Mouse (Mus musculus) erythroblast, embryonic 14.5 days (primary cell): ENCODE data around the gene Gm17949. TPM values are rescaled to one million over a fixed set of nuclear protein-coding genes. Genes with fewer than 3 reads are reported as not detected.
"Not testable (repeated sequence)": the region's sequence is repeated elsewhere in the genome, so short reads cannot be mapped to it uniquely, and the experiment has no call there.

Experiments used
- H3K27me3 ChIP-seq: 2 replicates; pipeline ENCODE4 v1.6.1; 2012; ENCODE audit warnings: inconsistent platforms; ENCODE audit not compliant: control insufficient read depth
- H3K36me3 ChIP-seq: 2 replicates; pipeline ENCODE4 v1.6.1; 2012; ENCODE audit warnings: mild to moderate bottlenecking, inconsistent platforms; ENCODE audit not compliant: control insufficient read depth
- H3K4me1 ChIP-seq: 2 replicates; pipeline ENCODE4 v1.6.1; 2012; ENCODE audit warnings: inconsistent platforms; ENCODE audit not compliant: control insufficient read depth
- H3K4me3 ChIP-seq: replicated peaks from 2 replicates; pipeline ENCODE3; 2012; ENCODE audit warnings: moderate library complexity, mild to moderate bottlenecking, inconsistent platforms
- H3K9me3 ChIP-seq: 2 replicates; pipeline ENCODE4 v1.6.1; 2012; ENCODE audit warnings: low read length, inconsistent platforms, mixed read lengths; ENCODE audit not compliant: control insufficient read depth
- GATA1 ChIP-seq: IDR thresholded peaks from 2 replicates; pipeline ENCODE4 v1.6.1; 2012; ENCODE audit warnings: low read length, inconsistent platforms, mixed read lengths
- TAL1 ChIP-seq: IDR thresholded peaks from 3 replicates; pipeline ENCODE4 v1.6.1; 2012; ENCODE audit warnings: low read length, inconsistent platforms, mixed read lengths
- polyA plus RNA-seq: library from polyadenylated mRNA; stranded (reverse); fragments of >175 nt; gene quantifications from 2 replicates; pipeline ENCODE4 v1.2.3, GENCODE M21; 2012

The Gm17949 gene
- polyA plus RNA-seq, 1 experiment = not detected

- Histone ChIP-seq H3K4me3 (peak overlapping the region; percentile 77), H3K4me1 (peaks cover 72% of the 10 kb centered on the region), H3K9me3 (no peaks in the 10 kb centered on the region), H3K27me3 (0 out of 2 replicates have a peak, but pooled peaks cover 2% of the 10 kb centered on the region), H3K36me3 (peaks cover 50% of the 10 kb centered on the region)
- TF ChIP-seq TAL1 (no peak), GATA1 (no peak; the same call in 1 of the 2 replicates)
Measured at GRCm38 (mm10) chr17:57029691-57030090, 18.4 kb downstream of the Gm17949 start.

GRCm38 (mm10) chr17:57030931-57031660, 19.8 kb downstream of the Gm17949 start, which contains the start of gene Khsrp:
TSS of gene Khsrp (minus strand) at chr17:57031522.
- Histone ChIP-seq H3K4me3 (peak within 1 kb of the TSS; percentile 77), H3K36me3 (peaks cover 36% of the 10 kb centered on the region), H3K4me1 (peaks cover 58% of the 10 kb centered on the region), H3K27me3 (0 out of 2 replicates have a peak, but pooled peaks cover 2% of the 10 kb centered on the region), H3K9me3 (no peaks in the 10 kb centered on the region)
- TF ChIP-seq TAL1 = no peak
- no peak for TF ChIP-seq GATA1

DNA sequence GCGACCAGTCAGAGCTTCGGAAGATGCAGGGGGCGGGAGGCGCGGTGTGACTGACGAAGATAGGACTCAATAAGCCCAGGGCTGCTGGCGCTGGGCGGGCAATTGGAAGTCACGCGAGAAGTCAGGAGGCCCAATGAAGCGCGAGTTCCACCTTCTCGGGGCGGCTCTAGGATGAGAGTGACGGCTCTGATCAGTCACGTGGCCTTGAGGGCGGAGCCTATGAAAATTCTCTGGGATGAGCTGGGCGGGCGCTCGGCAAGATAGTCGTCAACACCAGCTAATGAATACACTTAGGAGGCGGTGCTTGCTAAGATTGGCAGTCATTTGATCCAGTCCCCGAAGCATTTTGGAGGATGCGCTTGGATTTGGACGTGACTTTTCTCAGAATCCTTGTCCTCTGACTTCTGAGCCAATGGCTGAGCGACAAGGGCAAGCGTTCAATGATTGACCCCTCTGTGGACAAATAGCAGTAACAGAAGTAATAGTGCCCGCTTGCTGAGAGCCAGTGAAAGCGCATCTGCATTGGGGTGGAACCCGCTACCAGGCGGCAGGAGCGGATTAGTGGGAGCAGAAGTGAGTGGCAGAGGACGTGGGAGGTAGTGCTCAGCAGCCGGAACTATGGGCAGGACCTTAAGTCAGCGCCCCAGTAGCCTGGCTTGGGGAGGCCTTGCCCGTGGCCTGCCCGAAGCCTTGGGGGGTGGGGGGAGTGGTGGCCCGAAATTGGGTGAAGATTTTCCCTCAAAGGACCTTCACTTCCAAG, 20.6 kb downstream of the Gm17949 start:
- Histone ChIP-seq H3K36me3 (peaks cover 29% of the 10 kb centered on the region), H3K27me3 (0 out of 2 replicates have a peak, but pooled peaks cover 2% of the 10 kb centered on the region), H3K9me3 (no peaks in the 10 kb centered on the region), H3K4me1 (peaks cover 51% of the 10 kb centered on the region), H3K4me3 (peak overlapping the region; percentile 77)
- TF ChIP-seq TAL1 (0 out of 3 replicates have a peak, but pooled peaks have one; percentile 12), GATA1 (no peak)

GRCm38 (mm10) chr17:57032854-57033253, 21.6 kb downstream of the Gm17949 start:
- H3K36me3 ChIP-seq = peaks cover 19% of the 10 kb centered on the region

GRCm38 (mm10) chr17:57038978-57039377, 27.7 kb downstream of the Gm17949 start:
- Histone ChIP-seq H3K27me3 (peaks cover 28% of the 10 kb centered on the region), H3K4me3 (no peak overlapping the region)

More at GRCm38 (mm10) chr17:57032854-57033253, 21.6 kb downstream of the Gm17949 start:
- H3K27me3 ChIP-seq = peaks cover 5% of the 10 kb centered on the region
- peaks cover 41% of the 10 kb centered on the region for H3K4me1 ChIP-seq
- no peaks in the 10 kb centered on the region for H3K9me3 ChIP-seq
- TF ChIP-seq TAL1 = no peak
- no peak for TF ChIP-seq GATA1
- H3K4me3 ChIP-seq = peak overlapping the region; percentile 77

DNA sequence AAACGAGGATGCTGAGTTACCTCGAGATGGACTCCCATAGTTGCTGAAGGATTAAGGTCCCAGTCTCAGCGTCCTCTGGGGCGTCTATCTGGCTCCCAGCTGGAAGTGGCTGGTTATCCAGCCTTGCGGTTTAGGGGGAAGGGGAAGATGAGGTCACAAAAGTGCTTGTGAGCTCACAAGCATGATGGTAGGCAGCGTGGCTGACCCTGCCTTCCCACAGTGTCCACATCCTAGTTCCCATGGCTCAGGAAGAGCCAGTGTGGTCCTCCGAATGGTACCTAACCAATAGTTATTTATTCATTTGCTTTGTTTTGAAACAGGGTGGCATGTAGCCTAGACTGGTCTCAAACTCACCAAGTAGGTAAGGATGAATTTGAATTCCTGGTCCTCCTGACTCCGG, 30.3 kb downstream of the Gm17949 start, which contains the start of gene Slc25a41:
Gene Slc25a41, minus strand, starts transcription at position 101 of the 400 bp plus-strand sequence.
- Histone ChIP-seq H3K36me3 (no peaks in the 10 kb centered on the region; the same call in 1 of the 2 replicates), H3K27me3 (peaks cover 26% of the 10 kb centered on the region), H3K9me3 (peaks cover 3% of the 10 kb centered on the region; the same call in 1 of the 2 replicates), H3K4me1 (peaks cover 5% of the 10 kb centered on the region), H3K4me3 (no peak within 1 kb of the TSS)
- TF ChIP-seq GATA1 (no peak), TAL1 (no peak)

More at GRCm38 (mm10) chr17:57038978-57039377, 27.7 kb downstream of the Gm17949 start:
- no peaks in the 10 kb centered on the region for H3K36me3 ChIP-seq
- TF ChIP-seq GATA1 (no peak), TAL1 (no peak)
- H3K4me1 ChIP-seq = peaks cover 5% of the 10 kb centered on the region
- peaks cover 3% of the 10 kb centered on the region; the same call in 1 of the 2 replicates for H3K9me3 ChIP-seq

- TF ChIP-seq TAL1 (no peak), GATA1 (no peak)
- Histone ChIP-seq H3K4me1 (peaks cover 4% of the 10 kb centered on the region; the same call in 1 of the 2 replicates), H3K36me3 (peaks cover 2% of the 10 kb centered on the region; the same call in 1 of the 2 replicates), H3K27me3 (no peaks in the 10 kb centered on the region; the same call in 1 of the 2 replicates), H3K9me3 (no peaks in the 10 kb centered on the region), H3K4me3 (no peak overlapping the region)
Measured at GRCm38 (mm10) chr17:57047406-57047805, 36.1 kb downstream of the Gm17949 start.

GRCm38 (mm10) chr17:57048816-57049215, 37.5 kb downstream of the Gm17949 start:
- H3K4me1 ChIP-seq = peaks cover 4% of the 10 kb centered on the region; the same call in 1 of the 2 replicates
- H3K36me3 ChIP-seq = peaks cover 9% of the 10 kb centered on the region; the same call in 1 of the 2 replicates
- no peaks in the 10 kb centered on the region for H3K27me3 ChIP-seq
- no peaks in the 10 kb centered on the region for H3K9me3 ChIP-seq
- no peak for TF ChIP-seq GATA1
- no peak for TF ChIP-seq TAL1
- no peak overlapping the region for H3K4me3 ChIP-seq

- not testable (repeated sequence) for H3K27me3 ChIP-seq, H3K9me3 ChIP-seq, H3K4me1 ChIP-seq, H3K4me3 ChIP-seq
- peaks cover 12% of the 10 kb centered on the region; the same call in 1 of the 2 replicates for H3K36me3 ChIP-seq
Measured at GRCm38 (mm10) chr17:57051679-57052078, 40.4 kb downstream of the Gm17949 start.
